8 mouse cellular contexts compared by ENCODE assay signal in the genomic region with DNA sequence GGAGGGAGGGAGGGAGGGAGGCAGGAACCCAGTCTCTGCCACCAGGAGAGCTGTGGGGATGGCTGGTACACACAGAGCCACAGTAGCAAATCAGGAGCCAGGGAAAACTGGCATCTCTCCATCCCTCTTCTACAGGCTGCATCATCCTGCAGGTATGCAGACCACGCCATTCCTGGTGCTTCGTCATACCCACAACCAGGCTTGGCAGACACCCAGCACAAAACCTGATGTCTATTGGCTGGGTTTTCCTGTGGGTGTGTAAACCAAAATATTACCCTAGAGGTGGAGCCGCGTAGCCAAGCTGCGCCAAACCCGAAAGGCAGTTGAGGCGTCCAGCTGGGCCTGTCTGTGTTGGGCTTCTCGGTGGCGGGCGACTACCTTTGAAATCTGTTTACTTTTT. TPM values are rescaled to one million over a fixed set of nuclear protein-coding genes. Genes with fewer than 3 reads are reported as not detected.
DNase-seq lines count a peak whose midpoint lies in the region; ATAC-seq and TF ChIP-seq lines count a peak whose summit lies in the region.

No protein-coding gene starts in this region.

- no peaks in the 10 kb centered on the region for H3K36me3 ChIP-seq in limb, embryonic 13.5 days
- no peaks in the 10 kb centered on the region for H3K36me3 ChIP-seq in thymus, adult 2 months (ENCODE audit: control insufficient read depth, insufficient read depth, low read length)

- H3K9me3 ChIP-seq in limb, embryonic 13.5 days = no peaks in the 10 kb centered on the region

- no peak overlapping the region for H3K9ac ChIP-seq in limb, embryonic 13.5 days

- H3K4me2 ChIP-seq in limb, embryonic 13.5 days (replicated peaks) = no peak overlapping the region; the same call in 1 of the 2 replicates

- peaks cover 40% of the 10 kb centered on the region for H3K4me1 ChIP-seq in limb, embryonic 13.5 days
- peaks cover 15% of the 10 kb centered on the region for H3K4me1 ChIP-seq in thymus, adult 2 months (replicated peaks; ENCODE audit: control insufficient read depth, insufficient read depth, low read length)

- WGBS in limb, embryonic 13.5 days = 58% methylated on average over 10 of the region's 10 CpGs
- WGBS in thymus, adult 2 months = 21% methylated on average over 10 of the region's 10 CpGs

- H3K27ac ChIP-seq in limb, embryonic 13.5 days = peak overlapping the region; percentile 11; the same call in 1 of the 2 replicates
- H3K27ac ChIP-seq in thymus, adult 2 months (ENCODE audit: control insufficient read depth, insufficient read depth, low read length) = no peak overlapping the region

- H3K4me3 ChIP-seq in limb, embryonic 13.5 days = no peak overlapping the region
- no peak overlapping the region for H3K4me3 ChIP-seq in thymus, adult 2 months (ENCODE audit: control insufficient read depth, insufficient read depth, low read length)

- H3K27me3 ChIP-seq in limb, embryonic 13.5 days = no peaks in the 10 kb centered on the region
- no peaks in the 10 kb centered on the region for H3K27me3 ChIP-seq in thymus, adult 2 months (ENCODE audit: control insufficient read depth, insufficient read depth, low read length)

- TF ChIP-seq CTCF in thymus, adult 2 months (IDR thresholded peaks at IDR 0.05; ENCODE audit: borderline replicate concordance, control insufficient read depth, extremely low read depth, insufficient read depth, low read length, poor library complexity) = no peak

- peak; percentile 77 for ATAC-seq in limb, embryonic 13.5 days (ENCODE audit: low FRiP score, low read depth)

- no peak for TF ChIP-seq POLR2A in thymus, adult 2 months (IDR thresholded peaks at IDR 0.05; ENCODE audit: control insufficient read depth, extremely low read depth, insufficient read depth, low read length, poor library complexity)

- DNase-seq in adrenal gland, adult (ENCODE audit: inconsistent age in 2 of 2, low spot score in 1 of 2) = peak; percentile 74 to 77
- DNase-seq in adrenal gland, adult 8-10 months = no peak
- peak; percentile 96 for DNase-seq in brain, adult 2 months (ENCODE audit: low read depth, low spot score)
- peak; percentile 45 for DNase-seq in gonadal fat pad, adult 2 months (ENCODE audit: low read depth)
- DNase-seq in kidney, adult 8-10 months = peak; percentile 70 to 82
- DNase-seq in right cerebral cortex, postnatal 25 days = peak; percentile 87
- DNase-seq in thymus, adult 2 months = no peak

RNA-seq across cellular contexts. Expression of a gene that starts 17.5 kb away (rescaled TPM):
- 10 to 100 TPM; 13.7 to 15.1 (median 14.1) TPM for total RNA-seq in adrenal gland, adult 8-10 months (2022)
- polyA plus RNA-seq in gonadal fat pad, adult 2 months (2012; rRNA removed) = 13.0 and 19.5 TPM in 2 replicates
- polyA plus RNA-seq in limb, embryonic 13.5 days (2015; fragmentation: Nextera tagmentation; extraction: Ambion mirVana) = 23.0 and 25.4 TPM in 2 replicates
- 33.0 and 41.3 TPM in 2 replicates for polyA plus RNA-seq in thymus, adult 2 months (2012; rRNA removed)

RNA-seq across cellular contexts. Expression of a gene that starts 33.8 kb away (rescaled TPM):
- total RNA-seq in adrenal gland, adult 8-10 months (2022) = 1 to 10 TPM; 1.8 to 4.4 (median 3.3) TPM
- polyA plus RNA-seq in gonadal fat pad, adult 2 months (2012; rRNA removed) = 24.2 and 29.8 TPM in 2 replicates
- polyA plus RNA-seq in limb, embryonic 13.5 days (2015; fragmentation: Nextera tagmentation; extraction: Ambion mirVana) = 1.6 and 1.8 TPM in 2 replicates
- polyA plus RNA-seq in thymus, adult 2 months (2012; rRNA removed) = 3.7 and 4.6 TPM in 2 replicates

RNA-seq across cellular contexts. Expression of a gene that starts 51.5 kb away (rescaled TPM):
- 1 to 10 TPM in 2 of 4 experiments, under 1 TPM in 2; 0.29 to 1.1 (median 0.89) TPM for total RNA-seq in adrenal gland, adult 8-10 months (2022)
- polyA plus RNA-seq in gonadal fat pad, adult 2 months (2012; rRNA removed) = 21.6 and 24.2 TPM in 2 replicates
- polyA plus RNA-seq in limb, embryonic 13.5 days (2015; fragmentation: Nextera tagmentation; extraction: Ambion mirVana) = 0.22 and 0.43 TPM in 2 replicates
- polyA plus RNA-seq in thymus, adult 2 months (2012; rRNA removed) = 0.80 TPM in 2 replicates

Comparison
In these comparisons a context has a peak if more than half of its experiments do, and no peak if none do; other contexts are left out.
1. DNase-seq: peak in adrenal gland, adult (2 of 2), brain, adult 2 months (single experiment), gonadal fat pad, adult 2 months (single experiment), kidney, adult 8-10 months (2 of 2) and right cerebral cortex, postnatal 25 days (single experiment); none in adrenal gland, adult 8-10 months (single experiment) and thymus, adult 2 months (single experiment).
2. RNA of a gene that starts 51.5 kb away (polyA plus RNA-seq): 21.6 to 24.2 TPM in gonadal fat pad, adult 2 months; 0.80 TPM in thymus, adult 2 months and 0.22 to 0.43 TPM in limb, embryonic 13.5 days; every median in the first group is over 10 times any median in the second.